Mouse (Mus musculus) forebrain, embryonic 10.5 days (tissue): ENCODE data around the gene Idh3a. TPM values are rescaled to one million over a fixed set of nuclear protein-coding genes. Genes with fewer than 3 reads are reported as not detected.

Experiments
- DNase-seq: peaks from one replicate; pipeline ENCODE4 v3.0.0-alpha.2; 2017; ENCODE audit warnings: low spot score; ENCODE audit errors: extremely low spot score
- H3K27ac ChIP-seq: fragments of 300-500 bp; sonication (generic); 2 replicates; pipeline ENCODE4 v1.5.1; 2016; ENCODE audit warnings: mild to moderate bottlenecking
- H3K27me3 ChIP-seq: fragments of 300-500 bp; sonication (generic); 2 replicates; pipeline ENCODE4 v1.6.1; 2016; ENCODE audit warnings: mild to moderate bottlenecking; ENCODE audit not compliant: poor library complexity, severe bottlenecking
- H3K36me3 ChIP-seq: fragments of 300-500 bp; sonication (generic); replicated peaks from 2 replicates; pipeline ENCODE4 v1.6.1; 2016; ENCODE audit warnings: mild to moderate bottlenecking, moderate library complexity
- H3K4me1 ChIP-seq: fragments of 300-500 bp; sonication (generic); 2 replicates; pipeline ENCODE4 v1.6.1; 2016
- H3K4me3 ChIP-seq: fragments of 300-500 bp; sonication (generic); 2 replicates; pipeline ENCODE4 v1.5.1; 2016; ENCODE audit warnings: mild to moderate bottlenecking, moderate library complexity
- H3K9me3 ChIP-seq: fragments of 300-500 bp; sonication (generic); 2 replicates; pipeline ENCODE4 v1.6.1; 2016; ENCODE audit warnings: mild to moderate bottlenecking, moderate library complexity
- WGBS: fragments of 180-500 bp; shearing (Covaris S2); methylation state at CpG from one replicate; pipeline ENCODE4 v1.1.7; 2016; 5-methylcytosine and 5-hydroxymethylcytosine counted together
- polyA plus RNA-seq: library from polyadenylated mRNA; unstranded; fragments of >200 nt; fragmentation: Nextera tagmentation; extraction: Ambion mirVana; gene quantifications from 2 replicates; pipeline ENCODE4 v1.2.1, GENCODE M21; 2016

The Idh3a gene
- polyA plus RNA-seq, 1 experiment from 2014 or later = 133 TPM

DNA sequence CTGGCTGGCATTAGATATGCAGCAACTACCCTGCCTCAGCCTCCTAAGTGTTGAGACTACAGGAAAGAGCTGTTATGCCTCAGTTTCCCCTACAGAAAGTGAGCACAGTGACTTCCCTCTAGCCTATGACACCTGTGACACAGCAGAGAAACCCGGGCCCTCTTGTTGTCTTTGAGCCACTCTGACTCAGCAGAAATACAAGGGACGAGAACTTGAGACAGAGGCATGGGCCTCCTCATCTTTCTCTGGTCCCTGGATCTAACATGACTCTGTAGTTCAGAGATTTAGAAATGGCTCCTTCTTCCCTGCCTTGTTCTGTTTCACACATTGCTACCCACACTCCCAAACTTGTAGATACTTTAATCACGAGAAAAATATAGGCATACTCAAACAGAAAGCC, 55.4 kb downstream of the Idh3a start:
- H3K9me3 ChIP-seq = no peaks in the 10 kb centered on the region
- no peaks in the 10 kb centered on the region for H3K4me1 ChIP-seq
- H3K27ac ChIP-seq = no peak overlapping the region
- no peaks in the 10 kb centered on the region for H3K36me3 ChIP-seq
- 80% methylated on average over 3 of the region's 3 CpGs for WGBS
- no peak overlapping the region for H3K4me3 ChIP-seq
- no peak for DNase-seq
- H3K27me3 ChIP-seq = no peaks in the 10 kb centered on the region

GRCm38 (mm10) chr9:54642149-54642548, 56.0 kb downstream of the Idh3a start:
- H3K27ac ChIP-seq = no peak overlapping the region
- WGBS = 95% methylated on average over 2 of the region's 2 CpGs
- H3K9me3 ChIP-seq = no peaks in the 10 kb centered on the region
- H3K27me3 ChIP-seq = no peaks in the 10 kb centered on the region
- no peaks in the 10 kb centered on the region for H3K4me1 ChIP-seq
- H3K36me3 ChIP-seq = no peaks in the 10 kb centered on the region
- H3K4me3 ChIP-seq = no peak overlapping the region
- DNase-seq = no peak

GRCm38 (mm10) chr9:54642556-54642955, 56.4 kb downstream of the Idh3a start:
- H3K36me3 ChIP-seq = no peaks in the 10 kb centered on the region
- H3K4me3 ChIP-seq = no peak overlapping the region
- no peaks in the 10 kb centered on the region for H3K4me1 ChIP-seq
- H3K27me3 ChIP-seq = no peaks in the 10 kb centered on the region
- 83% methylated on average over 4 of the region's 4 CpGs for WGBS
- no peaks in the 10 kb centered on the region for H3K9me3 ChIP-seq
- H3K27ac ChIP-seq = no peak overlapping the region
- no peak for DNase-seq

DNA sequence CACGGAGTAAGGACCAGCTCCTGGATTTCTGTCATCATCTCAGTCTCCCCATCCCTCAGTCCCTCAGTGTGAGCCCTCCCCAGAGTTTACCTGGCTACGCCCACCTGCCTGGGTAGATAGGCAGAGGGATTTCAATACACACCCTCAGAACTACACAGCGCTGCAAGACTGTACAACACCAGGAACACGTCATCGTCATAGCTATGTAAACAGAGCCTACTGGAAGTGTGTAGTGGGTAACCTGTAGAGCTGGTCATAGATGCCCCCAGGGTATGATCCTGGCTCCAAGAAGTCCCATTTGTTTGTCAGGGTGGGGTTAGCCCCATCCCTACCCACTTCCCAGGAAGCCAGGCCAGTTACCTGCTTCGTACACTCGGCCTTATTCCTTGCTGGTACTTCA, 57.0 kb downstream of the Idh3a start:
- no peak for DNase-seq
- no peak overlapping the region for H3K27ac ChIP-seq
- H3K4me1 ChIP-seq = no peaks in the 10 kb centered on the region
- no peaks in the 10 kb centered on the region for H3K9me3 ChIP-seq
- H3K36me3 ChIP-seq = no peaks in the 10 kb centered on the region
- H3K27me3 ChIP-seq = no peaks in the 10 kb centered on the region
- no peak overlapping the region for H3K4me3 ChIP-seq
- WGBS = 93% methylated on average over 7 of the region's 7 CpGs

DNA sequence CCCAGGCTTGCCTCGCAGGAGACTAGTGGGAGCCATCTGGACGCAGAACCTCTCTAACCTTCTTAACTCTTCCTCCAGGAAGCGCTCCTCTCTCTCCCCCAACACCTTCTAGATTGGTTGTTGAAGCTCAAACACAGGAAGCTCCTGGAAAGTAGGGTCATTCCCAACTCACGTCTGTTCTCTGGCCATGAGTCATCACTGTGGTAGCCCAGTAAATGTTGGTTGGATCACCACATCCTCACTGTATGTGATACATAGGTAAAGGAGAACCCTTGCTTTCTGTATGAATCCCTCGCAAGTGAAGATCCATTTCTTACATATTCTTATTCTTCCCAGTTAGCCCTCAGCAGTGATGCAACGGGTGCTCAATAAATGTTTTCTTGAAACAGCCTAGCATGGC, 59.4 kb downstream of the Idh3a start:
- H3K36me3 ChIP-seq = no peaks in the 10 kb centered on the region
- H3K27me3 ChIP-seq = no peaks in the 10 kb centered on the region
- H3K27ac ChIP-seq = no peak overlapping the region
- no peaks in the 10 kb centered on the region for H3K4me1 ChIP-seq
- no peak for DNase-seq
- no peak overlapping the region for H3K4me3 ChIP-seq
- WGBS = 92% methylated on average over 6 of the region's 6 CpGs
- no peaks in the 10 kb centered on the region for H3K9me3 ChIP-seq

DNA sequence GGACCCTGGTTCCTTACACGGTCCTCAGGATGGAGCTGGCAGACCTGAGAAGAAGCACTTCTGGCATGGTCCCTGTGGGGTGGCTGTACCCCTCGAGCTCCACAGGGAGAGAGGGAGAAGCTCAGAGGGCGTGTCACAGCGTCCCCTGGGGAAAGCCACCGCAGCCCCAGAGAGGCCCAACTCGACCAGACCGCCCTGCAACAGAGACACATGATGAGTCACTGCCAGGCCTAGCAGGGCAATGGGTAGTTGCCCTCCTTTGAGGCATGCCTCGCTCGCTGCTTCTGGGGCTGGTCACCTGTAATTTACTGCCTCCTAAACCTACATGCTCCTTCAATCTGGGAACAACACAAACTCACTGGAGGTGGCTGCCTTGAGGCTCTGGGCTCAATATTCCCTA, 60.1 kb downstream of the Idh3a start:
- Histone ChIP-seq H3K27me3 (no peaks in the 10 kb centered on the region), H3K9me3 (no peaks in the 10 kb centered on the region), H3K27ac (no peak overlapping the region), H3K4me1 (no peaks in the 10 kb centered on the region), H3K4me3 (no peak overlapping the region), H3K36me3 (no peaks in the 10 kb centered on the region)
- WGBS = 83% methylated on average over 9 of the region's 9 CpGs
- no peak for DNase-seq

DNA sequence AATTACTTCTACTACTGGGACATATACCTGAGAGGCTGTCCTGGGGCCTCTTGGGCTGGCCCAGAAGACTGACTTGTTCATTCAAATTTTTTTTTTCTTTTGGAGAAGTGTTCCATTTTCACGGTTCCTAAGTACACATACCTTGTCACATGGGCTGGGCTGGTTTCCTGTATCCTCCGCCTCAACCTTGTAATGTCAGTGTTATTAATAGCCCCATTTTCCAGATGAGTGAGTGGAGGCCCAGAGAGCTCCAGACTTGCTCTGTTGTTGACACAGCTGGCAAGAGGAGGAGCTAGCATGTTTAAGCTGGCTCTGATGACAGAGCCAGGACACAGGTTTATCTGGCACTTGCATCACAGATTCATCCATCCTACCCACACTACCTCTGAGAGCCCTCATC, 61.3 kb downstream of the Idh3a start:
- Histone ChIP-seq H3K4me3 (no peak overlapping the region), H3K27me3 (no peaks in the 10 kb centered on the region), H3K9me3 (no peaks in the 10 kb centered on the region), H3K4me1 (no peaks in the 10 kb centered on the region), H3K36me3 (no peaks in the 10 kb centered on the region), H3K27ac (no peak overlapping the region)
- no peak for DNase-seq
- WGBS = 76% methylated on average over 2 of the region's 2 CpGs

GRCm38 (mm10) chr9:54649360-54649759, 63.2 kb downstream of the Idh3a start:
- 84% methylated on average over 1 of the region's 1 CpGs for WGBS
- DNase-seq = no peak
- no peaks in the 10 kb centered on the region for H3K27me3 ChIP-seq
- no peak overlapping the region for H3K27ac ChIP-seq
- H3K4me1 ChIP-seq = no peaks in the 10 kb centered on the region
- no peaks in the 10 kb centered on the region for H3K36me3 ChIP-seq
- H3K4me3 ChIP-seq = no peak overlapping the region
- H3K9me3 ChIP-seq = no peaks in the 10 kb centered on the region

DNA sequence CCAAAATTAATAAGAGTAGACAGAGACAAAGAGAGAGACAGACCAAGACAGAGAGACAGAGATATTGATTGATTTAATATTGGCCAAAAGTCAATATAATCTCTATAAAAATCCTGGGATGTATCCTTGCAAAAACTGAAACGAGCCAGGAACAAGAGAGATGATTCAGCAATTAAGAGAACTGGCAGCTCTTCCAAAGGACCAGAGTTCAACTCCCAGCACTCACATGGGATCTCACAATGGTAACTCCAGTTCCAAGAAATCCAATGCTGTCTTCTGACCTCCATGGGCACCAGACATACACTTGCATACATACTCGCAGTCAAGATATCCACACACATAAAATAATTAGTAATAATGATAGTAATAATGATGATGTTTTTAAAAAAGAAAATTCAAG, 66.6 kb downstream of the Idh3a start:
- 84% methylated on average over 2 of the region's 2 CpGs for WGBS
- Histone ChIP-seq H3K4me3 (no peak overlapping the region), H3K4me1 (no peaks in the 10 kb centered on the region), H3K9me3 (no peaks in the 10 kb centered on the region), H3K27me3 (no peaks in the 10 kb centered on the region), H3K36me3 (no peaks in the 10 kb centered on the region), H3K27ac (no peak overlapping the region)
- DNase-seq = no peak

Other genes with a start within 250 kb of the Idh3a start
- 6.0 and 6.9 TPM in 2 replicates for gene Dmxl2, start 84.7 kb upstream of the Idh3a start, polyA plus RNA-seq
- not detected in 2 replicates for gene Sh2d7, start 47.4 kb upstream of the Idh3a start, polyA plus RNA-seq
- gene Cib2, start 26.1 kb upstream of the Idh3a start, polyA plus RNA-seq = 8.3 and 9.1 TPM in 2 replicates
- 7.7 and 9.6 TPM in 2 replicates for gene Acsbg1, start 75.5 kb downstream of the Idh3a start, polyA plus RNA-seq
- gene Dnaja4, start 112.5 kb downstream of the Idh3a start, polyA plus RNA-seq = 3.1 TPM in 2 replicates
- 183 and 188 TPM in 2 replicates for gene Wdr61, start 148.2 kb downstream of the Idh3a start, polyA plus RNA-seq
- 1,057 and 1,193 TPM in 2 replicates for gene Crabp1, start 178.4 kb downstream of the Idh3a start, polyA plus RNA-seq